Mouse (Mus musculus): ENCODE results near the gene Rps15. TPM values are rescaled to one million over a fixed set of nuclear protein-coding genes. Genes with fewer than 3 reads are reported as not detected.
A peak's percentile ranks its signal among the peaks of the same experiment; 100 is the strongest.

Rps15 gene
- polyA plus RNA-seq, 1 experiment from 2014 or later = 858 TPM

DNA sequence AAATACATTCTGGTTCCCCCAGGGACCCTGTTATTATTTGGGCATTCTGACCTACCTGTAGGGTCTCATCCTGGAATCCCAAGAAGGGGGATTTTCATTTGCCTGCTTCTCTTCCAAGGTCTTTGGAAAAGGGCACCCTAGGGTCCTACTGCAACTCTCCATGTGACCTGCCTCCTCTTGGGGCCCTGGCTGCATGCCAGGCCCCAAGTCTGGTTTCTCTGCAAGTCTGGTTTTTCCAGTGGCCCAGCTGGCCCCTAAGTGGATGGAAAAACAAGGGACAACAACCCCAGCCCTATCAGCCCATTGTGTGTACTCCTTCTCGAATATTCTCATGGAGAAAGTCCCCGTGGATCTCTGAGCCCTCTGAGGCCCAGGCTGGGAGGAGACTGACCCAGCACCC is 38.6 kb downstream of the Rps15 start:
- DNase-seq (ENCODE audit: low spot score) (no peak), ATAC-seq (replicated peaks; ENCODE audit: low FRiP score) (no peak)
- peak overlapping the region; percentile 96; the same call in 1 of the 2 replicates for H3K4me2 ChIP-seq (ENCODE audit: low read depth, low read length, severe bottlenecking)
- H3K36me3 ChIP-seq (ENCODE audit: control insufficient read depth, insufficient read depth, low read length) = no peaks in the 10 kb centered on the region
- H3K9me3 ChIP-seq (ENCODE audit: control insufficient read depth, low read length) = no peaks in the 10 kb centered on the region
- no peak overlapping the region for H3K27ac ChIP-seq (ENCODE audit: low read depth, low read length)
- H3K27me3 ChIP-seq (ENCODE audit: control insufficient read depth, insufficient read depth, low read length) = peaks cover 2% of the 10 kb centered on the region
- WGBS = 81% methylated on average over 2 of the region's 2 CpGs
- H3K4me1 ChIP-seq (replicated peaks; ENCODE audit: control insufficient read depth, insufficient read depth, low read length) = peaks cover 7% of the 10 kb centered on the region
- no peak overlapping the region for H3K9ac ChIP-seq (ENCODE audit: low read length)
- H3K4me3 ChIP-seq (ENCODE audit: low read depth, low read length) = no peak overlapping the region

DNA sequence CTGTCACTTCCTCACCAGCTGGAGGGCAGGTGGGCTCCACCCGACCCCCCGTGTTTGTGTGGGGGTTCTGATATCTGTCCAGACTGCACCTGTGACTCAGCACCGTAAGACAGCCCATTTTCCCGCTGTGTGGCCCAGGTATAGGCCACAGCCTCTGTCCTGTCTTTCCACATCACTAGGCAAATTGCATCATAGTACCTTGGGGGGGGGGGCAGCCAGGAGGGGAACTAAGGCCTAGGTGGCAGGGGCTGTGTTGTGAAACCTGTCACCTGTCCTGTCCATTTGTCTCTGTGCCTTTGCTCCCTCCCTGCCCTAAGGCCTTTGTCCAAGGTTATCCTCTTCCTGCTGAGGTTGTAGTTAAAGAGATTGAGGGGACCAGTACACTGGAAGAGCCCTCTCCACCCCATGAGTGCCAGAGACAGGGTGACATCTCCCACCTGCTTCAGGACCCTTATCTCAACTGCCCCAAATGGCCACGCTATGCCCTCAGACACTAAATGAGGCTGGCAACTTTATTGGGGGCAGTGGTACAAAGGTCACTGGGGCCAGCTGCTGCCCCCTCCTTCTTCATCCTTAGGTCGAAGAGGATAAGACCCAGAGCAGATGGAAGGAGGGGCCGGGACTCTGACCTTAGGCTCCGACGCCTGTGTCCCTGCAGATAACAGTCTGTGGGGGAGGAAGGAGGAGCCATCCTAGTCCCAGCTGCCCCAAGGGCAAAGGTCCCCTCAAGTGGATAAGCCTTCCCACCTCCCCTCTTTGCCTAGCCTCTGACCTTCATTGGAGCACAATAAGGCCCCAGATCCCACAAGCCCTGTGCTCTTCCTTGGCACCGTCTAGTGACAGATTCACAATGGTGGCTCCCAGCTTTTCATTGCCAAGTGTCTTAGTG is 39.6 kb downstream of the Rps15 start:
- WGBS = 75% methylated on average over 10 of the region's 10 CpGs
- no peak overlapping the region; the same call in 1 of the 2 replicates for H3K9ac ChIP-seq (ENCODE audit: low read length)
- H3K27ac ChIP-seq (ENCODE audit: low read depth, low read length) = no peak overlapping the region
- H3K27me3 ChIP-seq (ENCODE audit: control insufficient read depth, insufficient read depth, low read length) = peaks cover 2% of the 10 kb centered on the region
- H3K4me2 ChIP-seq (ENCODE audit: low read depth, low read length, severe bottlenecking) = no peak overlapping the region
- no peak for ATAC-seq (replicated peaks; ENCODE audit: low FRiP score)
- DNase-seq (ENCODE audit: low spot score) = no peak
- H3K36me3 ChIP-seq (ENCODE audit: control insufficient read depth, insufficient read depth, low read length) = no peaks in the 10 kb centered on the region
- no peaks in the 10 kb centered on the region for H3K9me3 ChIP-seq (ENCODE audit: control insufficient read depth, low read length)
- no peak overlapping the region for H3K4me3 ChIP-seq (ENCODE audit: low read depth, low read length)
- peaks cover 7% of the 10 kb centered on the region for H3K4me1 ChIP-seq (replicated peaks; ENCODE audit: control insufficient read depth, insufficient read depth, low read length)

DNA sequence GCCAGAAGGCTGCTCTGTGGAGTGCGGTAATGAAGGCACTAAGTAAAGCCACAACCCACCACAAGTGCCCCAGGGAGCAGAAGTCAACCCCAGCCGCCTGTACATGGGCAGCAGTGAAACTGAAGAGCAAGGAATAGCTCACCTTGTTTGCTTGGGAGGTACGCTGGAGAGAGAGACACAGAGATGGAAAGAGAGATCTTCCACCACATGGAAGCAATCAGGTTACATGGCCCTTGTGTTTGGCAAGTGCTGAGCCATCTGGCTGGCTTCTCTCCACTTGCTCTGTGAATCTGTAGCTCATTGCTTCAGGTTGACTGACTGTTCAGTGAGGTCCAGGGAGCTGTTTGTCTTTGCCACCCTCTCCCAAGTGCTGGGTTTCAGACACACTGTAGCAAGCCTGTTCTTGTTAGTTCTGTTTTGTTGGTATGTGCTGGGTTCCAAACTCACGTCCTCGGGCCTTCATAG is 40.3 kb downstream of the Rps15 start:
- Histone ChIP-seq H3K4me3 (ENCODE audit: low read depth, low read length) (no peak overlapping the region), H3K9ac (ENCODE audit: low read length) (no peak overlapping the region; the same call in 1 of the 2 replicates), H3K4me1 (replicated peaks; ENCODE audit: control insufficient read depth, insufficient read depth, low read length) (peaks cover 7% of the 10 kb centered on the region), H3K36me3 (ENCODE audit: control insufficient read depth, insufficient read depth, low read length) (no peaks in the 10 kb centered on the region), H3K27ac (ENCODE audit: low read depth, low read length) (no peak overlapping the region), H3K27me3 (ENCODE audit: control insufficient read depth, insufficient read depth, low read length) (peaks cover 2% of the 10 kb centered on the region), H3K9me3 (ENCODE audit: control insufficient read depth, low read length) (no peaks in the 10 kb centered on the region), H3K4me2 (ENCODE audit: low read depth, low read length, severe bottlenecking) (no peak overlapping the region)
- DNase-seq (ENCODE audit: low spot score) = no peak
- no peak for ATAC-seq (replicated peaks; ENCODE audit: low FRiP score)
- 79% methylated on average over 5 of the region's 5 CpGs for WGBS

DNA sequence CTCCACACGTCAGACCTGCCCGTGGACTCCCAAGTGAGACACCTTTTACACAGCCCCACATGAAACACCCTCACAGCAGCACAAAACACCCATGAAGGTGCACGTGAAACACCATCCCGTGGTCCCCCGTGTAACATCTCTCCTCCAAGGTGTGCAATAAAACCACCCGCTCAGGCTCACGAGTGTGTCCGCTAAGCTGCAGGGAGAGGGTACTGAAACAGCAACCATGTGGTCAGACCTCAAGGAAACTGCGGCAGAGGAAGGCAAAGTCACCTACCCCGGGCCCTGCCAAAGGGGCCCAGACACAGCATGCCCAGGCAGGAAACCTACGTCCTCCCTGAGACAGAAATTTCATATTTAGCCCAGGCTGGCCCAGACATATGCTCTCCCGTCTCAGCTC is 44.0 kb downstream of the Rps15 start:
- H3K27ac ChIP-seq (ENCODE audit: low read depth, low read length) = no peak overlapping the region
- H3K4me1 ChIP-seq (replicated peaks; ENCODE audit: control insufficient read depth, insufficient read depth, low read length) = no peaks in the 10 kb centered on the region; the same call in 1 of the 2 replicates
- no peak for DNase-seq (ENCODE audit: low spot score)
- no peak overlapping the region for H3K4me3 ChIP-seq (ENCODE audit: low read depth, low read length)
- H3K4me2 ChIP-seq (ENCODE audit: low read depth, low read length, severe bottlenecking) = no peak overlapping the region
- 91% methylated on average over 12 of the region's 12 CpGs for WGBS
- no peaks in the 10 kb centered on the region for H3K9me3 ChIP-seq (ENCODE audit: control insufficient read depth, low read length)
- H3K9ac ChIP-seq (ENCODE audit: low read length) = no peak overlapping the region
- peaks cover 14% of the 10 kb centered on the region for H3K27me3 ChIP-seq (ENCODE audit: control insufficient read depth, insufficient read depth, low read length)
- ATAC-seq (replicated peaks; ENCODE audit: low FRiP score) = no peak
- H3K36me3 ChIP-seq (ENCODE audit: control insufficient read depth, insufficient read depth, low read length) = no peaks in the 10 kb centered on the region

DNA sequence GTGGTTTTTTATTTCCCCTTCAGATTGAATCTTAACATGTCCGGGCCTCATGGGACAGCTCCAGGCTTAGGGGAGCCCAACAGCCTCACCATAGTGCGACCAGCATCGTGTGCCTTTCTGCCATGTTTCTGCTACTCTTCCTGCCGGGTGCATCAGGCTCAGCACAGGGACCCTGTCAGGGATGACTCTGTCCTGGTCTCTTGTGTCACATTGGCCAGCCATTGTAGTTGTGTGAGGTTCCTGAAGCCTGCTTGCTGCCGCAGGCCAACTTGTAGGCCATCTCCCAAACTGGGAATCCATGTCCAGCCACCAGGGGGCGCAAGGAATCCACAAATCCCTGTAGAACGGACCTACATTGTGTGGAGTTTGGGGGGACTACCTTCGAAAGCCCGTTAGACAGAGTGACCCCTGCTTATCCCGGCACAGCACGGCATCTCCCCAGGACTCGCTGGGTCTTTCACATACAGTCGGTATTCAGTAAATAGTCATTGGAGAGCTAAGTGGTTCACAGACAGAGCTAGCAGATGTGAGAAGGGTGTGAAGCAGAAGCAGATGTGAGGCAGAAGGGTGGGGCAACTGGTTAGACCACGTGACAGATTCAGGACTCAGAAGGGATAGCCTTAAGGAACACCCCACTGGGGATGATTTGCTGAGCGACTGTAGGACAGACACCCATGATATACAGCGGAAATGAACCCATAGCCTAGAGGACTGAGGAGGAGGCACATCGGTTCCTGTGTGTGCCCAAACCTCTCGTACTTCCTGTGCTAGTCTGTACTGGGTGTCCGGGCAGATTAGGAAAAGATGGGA is 47.9 kb downstream of the Rps15 start:
- Histone ChIP-seq H3K9me3 (ENCODE audit: control insufficient read depth, low read length) (no peaks in the 10 kb centered on the region), H3K27me3 (ENCODE audit: control insufficient read depth, insufficient read depth, low read length) (peaks cover 53% of the 10 kb centered on the region), H3K36me3 (ENCODE audit: control insufficient read depth, insufficient read depth, low read length) (no peaks in the 10 kb centered on the region), H3K9ac (ENCODE audit: low read length) (no peak overlapping the region), H3K4me1 (replicated peaks; ENCODE audit: control insufficient read depth, insufficient read depth, low read length) (peaks cover 11% of the 10 kb centered on the region), H3K4me2 (ENCODE audit: low read depth, low read length, severe bottlenecking) (no peak overlapping the region; the same call in 1 of the 2 replicates), H3K27ac (ENCODE audit: low read depth, low read length) (no peak overlapping the region), H3K4me3 (ENCODE audit: low read depth, low read length) (no peak overlapping the region)
- ATAC-seq (replicated peaks; ENCODE audit: low FRiP score) (no peak), DNase-seq (ENCODE audit: low spot score) (peak; percentile 92)
- 26% methylated on average over 19 of the region's 19 CpGs for WGBS

DNA sequence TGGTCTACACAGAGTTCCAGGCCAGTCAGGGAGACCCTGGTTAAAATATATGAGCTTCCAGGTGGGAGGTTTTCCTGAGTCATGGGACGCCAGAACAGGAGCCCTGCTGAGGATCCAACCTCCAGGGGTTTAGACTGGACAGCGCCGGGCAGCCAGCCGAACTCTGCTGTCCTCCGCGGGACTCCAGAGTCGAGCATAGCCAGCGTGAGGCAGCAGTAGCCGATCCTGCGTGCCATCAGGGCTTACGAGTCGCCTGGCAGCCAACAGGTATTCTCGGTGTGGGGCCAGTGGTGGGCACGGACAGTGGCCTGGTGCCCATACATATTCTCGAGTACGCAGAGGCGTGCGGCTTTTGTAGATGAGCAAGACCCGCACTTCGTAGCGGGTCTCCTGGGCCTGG is 48.8 kb downstream of the Rps15 start:
- Histone ChIP-seq H3K4me3 (ENCODE audit: low read depth, low read length) (no peak overlapping the region), H3K9me3 (ENCODE audit: control insufficient read depth, low read length) (no peaks in the 10 kb centered on the region), H3K27ac (ENCODE audit: low read depth, low read length) (no peak overlapping the region), H3K27me3 (ENCODE audit: control insufficient read depth, insufficient read depth, low read length) (peaks cover 62% of the 10 kb centered on the region), H3K4me2 (ENCODE audit: low read depth, low read length, severe bottlenecking) (no peak overlapping the region), H3K4me1 (replicated peaks; ENCODE audit: control insufficient read depth, insufficient read depth, low read length) (peaks cover 11% of the 10 kb centered on the region), H3K9ac (ENCODE audit: low read length) (no peak overlapping the region), H3K36me3 (ENCODE audit: control insufficient read depth, insufficient read depth, low read length) (no peaks in the 10 kb centered on the region)
- DNase-seq (ENCODE audit: low spot score) (no peak), ATAC-seq (replicated peaks; ENCODE audit: low FRiP score) (no peak)
- WGBS = 9% methylated on average over 21 of the region's 21 CpGs

DNA sequence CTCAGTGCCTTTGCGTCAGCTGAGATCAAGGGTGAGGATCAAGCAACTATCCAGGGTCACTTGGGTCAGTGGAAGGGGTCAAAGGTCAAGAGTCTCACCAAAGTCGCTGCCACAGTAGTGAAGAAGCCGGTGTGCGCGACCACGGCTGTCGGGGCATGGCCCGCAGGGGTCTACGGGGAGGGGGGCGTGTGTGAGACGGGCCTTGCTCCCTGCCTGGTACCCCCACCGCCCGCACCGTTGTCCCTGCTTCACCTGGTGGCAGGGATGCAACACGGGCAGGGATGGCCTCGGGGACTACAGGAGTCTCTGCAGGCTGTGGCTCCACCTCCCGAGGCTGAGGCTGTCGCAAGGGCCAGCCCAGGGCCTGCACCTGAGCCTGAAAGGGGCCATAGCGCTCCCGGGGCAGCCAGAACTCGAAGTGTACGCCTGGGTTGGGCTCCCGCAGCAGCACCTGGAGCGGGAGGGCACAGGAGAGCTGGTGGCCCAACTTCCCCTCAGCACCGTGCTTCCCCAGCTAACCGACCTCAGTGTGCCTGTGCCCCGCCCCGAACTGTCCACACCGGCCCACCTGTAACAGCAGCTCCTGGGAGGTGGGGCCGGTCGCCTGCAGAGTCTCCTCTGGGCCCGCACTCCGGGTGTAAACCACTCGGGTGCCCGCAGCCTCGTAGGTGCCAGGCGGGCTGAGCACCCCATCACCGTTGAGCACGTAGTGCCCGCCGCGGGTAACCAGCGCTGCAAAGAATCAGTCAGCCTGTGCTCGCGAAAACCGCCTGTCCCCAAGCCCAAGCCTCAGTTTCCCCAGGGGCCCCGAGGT is 49.4 kb downstream of the Rps15 start:
- 2% methylated on average over 46 of the region's 47 CpGs for WGBS

DNA sequence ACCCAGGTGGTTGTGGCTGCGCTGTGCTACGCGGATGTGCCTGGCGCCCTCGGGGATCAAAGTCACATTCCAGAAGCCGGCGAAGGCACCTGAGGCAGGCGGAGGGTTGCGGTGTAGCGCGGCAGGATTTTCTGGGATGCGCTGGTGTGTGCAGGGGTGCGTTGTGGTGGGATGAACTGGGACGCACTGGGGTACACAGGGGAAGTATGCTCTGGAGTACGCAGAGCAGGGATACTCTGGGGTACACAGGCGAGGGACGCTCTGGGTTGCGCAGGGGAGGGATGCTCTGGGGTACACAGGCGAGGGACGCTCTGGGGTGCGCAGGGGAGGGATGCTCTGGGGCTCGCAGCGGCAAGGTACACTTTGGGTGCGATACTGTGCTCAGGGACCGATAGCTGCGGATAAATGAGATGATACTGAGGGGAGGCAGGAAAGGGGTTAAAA is 50.1 kb downstream of the Rps15 start:
- H3K36me3 ChIP-seq (ENCODE audit: control insufficient read depth, insufficient read depth, low read length) = no peaks in the 10 kb centered on the region
- ATAC-seq (replicated peaks; ENCODE audit: low FRiP score) (no peak; the same call in 1 of the 2 replicates), DNase-seq (ENCODE audit: low spot score) (peak; percentile 58)
- WGBS = 2% methylated on average over 26 of the region's 26 CpGs
- no peaks in the 10 kb centered on the region for H3K9me3 ChIP-seq (ENCODE audit: control insufficient read depth, low read length)
- peak overlapping the region; percentile 48 for H3K4me2 ChIP-seq (ENCODE audit: low read depth, low read length, severe bottlenecking)
- no peak overlapping the region for H3K9ac ChIP-seq (ENCODE audit: low read length)
- H3K27ac ChIP-seq (ENCODE audit: low read depth, low read length) = no peak overlapping the region
- peaks cover 11% of the 10 kb centered on the region for H3K4me1 ChIP-seq (replicated peaks; ENCODE audit: control insufficient read depth, insufficient read depth, low read length)
- peak overlapping the region; percentile 30 for H3K4me3 ChIP-seq (ENCODE audit: low read depth, low read length)
- peaks cover 72% of the 10 kb centered on the region for H3K27me3 ChIP-seq (ENCODE audit: control insufficient read depth, insufficient read depth, low read length)

More for the DNA sequence above, 49.4 kb downstream of the Rps15 start:
- no peak for ATAC-seq (replicated peaks; ENCODE audit: low FRiP score)
- peaks cover 67% of the 10 kb centered on the region for H3K27me3 ChIP-seq (ENCODE audit: control insufficient read depth, insufficient read depth, low read length)
- DNase-seq (ENCODE audit: low spot score) = peak; percentile 61
- H3K27ac ChIP-seq (ENCODE audit: low read depth, low read length) = no peak overlapping the region
- H3K9me3 ChIP-seq (ENCODE audit: control insufficient read depth, low read length) = no peaks in the 10 kb centered on the region
- H3K4me3 ChIP-seq (ENCODE audit: low read depth, low read length) = peak overlapping the region; percentile 30
- peaks cover 11% of the 10 kb centered on the region for H3K4me1 ChIP-seq (replicated peaks; ENCODE audit: control insufficient read depth, insufficient read depth, low read length)
- H3K36me3 ChIP-seq (ENCODE audit: control insufficient read depth, insufficient read depth, low read length) = no peaks in the 10 kb centered on the region
- H3K9ac ChIP-seq (ENCODE audit: low read length) = no peak overlapping the region
- no peak overlapping the region for H3K4me2 ChIP-seq (ENCODE audit: low read depth, low read length, severe bottlenecking)

Measured in forebrain, embryonic 11.5 days (tissue).